18 mouse cellular contexts compared by ENCODE assay signal in genomic region chr9:73725717-73726662, GRCm38 (mm10).
DNase-seq lines count a peak whose midpoint lies in the region; ATAC-seq lines count a peak whose summit lies in the region.
"Had no signal": no experiment of that assay in that cellular context is flagged by ENCODE, and none has a peak within 500 bp of the region (broad histone marks: within the 10 kb centered on the region; RNA-seq: fewer than 3 reads in every experiment).

No protein-coding gene starts in this region.

- H3K4me2 ChIP-seq in forebrain, embryonic 16.5 days (ENCODE audit: low read length) = no peak overlapping the region
- H3K4me2 ChIP-seq: heart, embryonic 12.5 days; liver, embryonic 11.5 days; stomach, embryonic 15.5 days had no signal

- 38% methylated on average over 6 of the region's 6 CpGs for WGBS in forebrain, embryonic 16.5 days

- peak; percentile 37 to 55 for DNase-seq in cerebellum, postnatal 10 days
- no peak for DNase-seq in cerebellum, postnatal 4 days (ENCODE audit: low spot score in 2 of 2)
- DNase-seq in left cerebral cortex, postnatal 4 days = peak; percentile 6
- DNase-seq in left cerebral cortex, postnatal 14 days (ENCODE audit: low spot score in 2 of 2) = no peak
- DNase-seq in mesoderm, embryonic 11.5 days (ENCODE audit: low read depth, low spot score) = peak; percentile 5
- DNase-seq in adrenal gland, postnatal 25 days = no peak
- DNase-seq in urinary bladder, adult 2 months (ENCODE audit: low spot score) = no peak
- DNase-seq: adrenal gland, postnatal 36 days; heart, postnatal 36 days; kidney, adult 11 months; kidney, postnatal 14 days; layer of hippocampus, adult 9-11 months; spleen, adult 18-20 months had no signal

- H3K4me1 ChIP-seq in forebrain, embryonic 16.5 days (replicated peaks; ENCODE audit: control insufficient read depth, insufficient read depth, low read length) = peaks cover 7% of the 10 kb centered on the region
- H3K4me1 ChIP-seq: heart, embryonic 12.5 days; megakaryocyte, embryonic 14.5 days; stomach, embryonic 15.5 days had no signal

- no peak overlapping the region for H3K9ac ChIP-seq in forebrain, embryonic 16.5 days (replicated peaks; ENCODE audit: low read depth, low read length)
- H3K9ac ChIP-seq: heart, embryonic 12.5 days; stomach, embryonic 15.5 days had no signal

- no peaks in the 10 kb centered on the region for H3K27me3 ChIP-seq in forebrain, embryonic 16.5 days (replicated peaks; ENCODE audit: control insufficient read depth, insufficient read depth, low read length)
- H3K27me3 ChIP-seq: heart, embryonic 12.5 days; megakaryocyte, embryonic 14.5 days; stomach, embryonic 15.5 days had no signal

- intact Hi-C loops in left cerebral cortex, postnatal 4 days (cut with DNase I) = no loop called here
- intact Hi-C loops in left cerebral cortex, postnatal 14 days (cut with DNase I) = no loop called here

- no peak overlapping the region for H3K4me3 ChIP-seq in forebrain, embryonic 16.5 days (replicated peaks; ENCODE audit: low read length)
- H3K4me3 ChIP-seq: heart, embryonic 12.5 days; megakaryocyte, embryonic 14.5 days; stomach, embryonic 15.5 days had no signal

- H3K9me3 ChIP-seq in forebrain, embryonic 16.5 days (ENCODE audit: control insufficient read depth, low read length) = no peaks in the 10 kb centered on the region
- H3K9me3 ChIP-seq: heart, embryonic 12.5 days; megakaryocyte, embryonic 14.5 days; stomach, embryonic 15.5 days had no signal

- no peaks in the 10 kb centered on the region for H3K36me3 ChIP-seq in forebrain, embryonic 16.5 days (ENCODE audit: control insufficient read depth, insufficient read depth)
- H3K36me3 ChIP-seq: heart, embryonic 12.5 days; stomach, embryonic 15.5 days had no signal

- peak overlapping the region; percentile 16 for H3K27ac ChIP-seq in forebrain, embryonic 16.5 days (ENCODE audit: low read length)
- H3K27ac ChIP-seq: stomach, embryonic 15.5 days had no signal

- peak; percentile 93 for ATAC-seq in forebrain, embryonic 16.5 days

Comparison
In these comparisons a context has a peak if more than half of its experiments do, and no peak if none do; other contexts are left out.
1. DNase-seq: peak in cerebellum, postnatal 10 days (2 of 2), left cerebral cortex, postnatal 4 days (single experiment) and mesoderm, embryonic 11.5 days (single experiment); none in cerebellum, postnatal 4 days (0 of 2), left cerebral cortex, postnatal 14 days (0 of 2), adrenal gland, postnatal 25 days (single experiment) and urinary bladder, adult 2 months (single experiment).